Mouse (Mus musculus) liver, embryonic 12.5 days (tissue): ENCODE measurements around the gene Pde6g. TPM values are rescaled to one million over a fixed set of nuclear protein-coding genes. Genes with fewer than 3 reads are reported as not detected.

Experiments used
- ATAC-seq: fragments of 200-750 bp; cut with Nextera tagmentation; 2 replicates; pipeline ENCODE4 v1.8.0; 2017; ENCODE audit warnings: moderate number of reproducible peaks, mild to moderate bottlenecking, moderate library complexity
- H3K27ac ChIP-seq: fragments of 300-500 bp; sonication (generic); 2 replicates; pipeline ENCODE4 v1.5.1; 2016; ENCODE audit warnings: mild to moderate bottlenecking
- H3K27me3 ChIP-seq: fragments of 300-500 bp; sonication (generic); replicated peaks from 2 replicates; pipeline ENCODE4 v1.6.1; 2016; ENCODE audit warnings: mild to moderate bottlenecking, moderate library complexity
- H3K36me3 ChIP-seq: fragments of 300-500 bp; sonication (generic); 2 replicates; pipeline ENCODE4 v1.6.1; 2016; ENCODE audit warnings: mild to moderate bottlenecking, moderate library complexity
- H3K4me1 ChIP-seq: fragments of 300-500 bp; sonication (generic); 2 replicates; pipeline ENCODE4 v1.6.1; 2016
- H3K4me2 ChIP-seq: fragments of 300-500 bp; sonication (generic); 2 replicates; pipeline ENCODE4 v1.6.1; 2016; ENCODE audit warnings: mild to moderate bottlenecking, moderate library complexity
- H3K4me3 ChIP-seq: fragments of 300-500 bp; sonication (generic); 2 replicates; pipeline ENCODE4 v1.5.1; 2016; ENCODE audit warnings: mild to moderate bottlenecking, moderate library complexity
- H3K9ac ChIP-seq: fragments of 300-500 bp; sonication (generic); 2 replicates; pipeline ENCODE4 v1.6.1; 2016; ENCODE audit warnings: mild to moderate bottlenecking, moderate library complexity
- H3K9me3 ChIP-seq: fragments of 300-500 bp; sonication (generic); replicated peaks from 2 replicates; pipeline ENCODE4 v1.6.1; 2016; ENCODE audit warnings: mild to moderate bottlenecking, moderate library complexity
- WGBS: fragments of 180-500 bp; shearing (Covaris S2); methylation state at CpG from one replicate; pipeline ENCODE4 v1.1.7; 2016; ENCODE audit not compliant: insufficient replicate concordance; 5-methylcytosine and 5-hydroxymethylcytosine counted together
- polyA plus RNA-seq: library from polyadenylated mRNA; unstranded; fragments of >200 nt; fragmentation: Nextera tagmentation; extraction: Ambion mirVana; gene quantifications from 2 replicates; pipeline ENCODE4 v1.2.1, GENCODE M21; 2016

Pde6g gene
- polyA plus RNA-seq, 1 experiment from 2014 or later, result 0.13 TPM

DNA sequence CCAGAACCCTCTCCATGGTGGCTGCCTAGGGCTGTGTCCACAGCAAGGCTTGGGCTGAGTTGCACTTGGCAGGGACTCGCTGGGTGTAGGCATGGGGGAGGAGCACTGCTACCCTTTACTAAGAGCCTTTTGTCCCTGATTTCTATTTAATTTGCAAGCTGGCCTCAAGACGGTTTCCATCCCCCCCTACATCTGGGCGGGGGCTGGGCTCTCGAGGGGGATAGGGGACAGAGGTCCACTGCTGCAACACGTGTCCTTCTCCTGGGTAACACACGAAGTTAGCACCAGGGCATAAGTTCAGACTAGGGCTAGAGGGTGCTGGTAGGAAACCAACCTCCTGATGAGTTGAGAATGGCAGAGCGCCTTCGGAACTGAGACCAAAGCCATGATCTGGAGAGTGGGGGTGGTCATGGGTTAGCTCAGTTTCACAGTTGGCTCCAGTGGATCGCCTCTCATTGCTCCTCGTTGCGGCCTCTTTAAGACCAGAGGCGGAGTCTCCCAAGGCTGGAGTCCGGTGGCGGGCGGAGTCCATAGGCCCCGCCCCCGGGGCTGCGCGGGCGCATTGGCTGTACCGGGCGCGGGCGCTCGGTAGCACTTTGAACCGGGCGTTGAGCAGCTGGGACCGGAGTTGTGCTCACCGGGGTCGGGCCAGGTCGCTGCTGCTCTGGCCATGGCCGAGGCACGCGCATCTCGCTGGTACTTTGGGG lies 38.2 kb upstream of the Pde6g start, which contains the start of gene Slc25a10:
Gene Slc25a10, plus strand, starts transcription at position 524 of the 707 bp plus-strand sequence.
- peak within 1 kb of the TSS; percentile 97 for H3K4me2 ChIP-seq
- peak within 1 kb of the TSS; percentile 87 for H3K9ac ChIP-seq
- no peaks in the 10 kb centered on the region for H3K9me3 ChIP-seq
- no peaks in the 10 kb centered on the region for H3K27me3 ChIP-seq
- ATAC-seq, result peak; percentile 87
- H3K27ac ChIP-seq, result peak within 1 kb of the TSS; percentile 94
- H3K36me3 ChIP-seq, result peaks cover 63% of the 10 kb centered on the region
- under 1% methylated on average over 35 of the region's 35 CpGs for WGBS
- peak within 1 kb of the TSS; percentile 83 for H3K4me3 ChIP-seq
- H3K4me1 ChIP-seq, result peaks cover 73% of the 10 kb centered on the region

DNA sequence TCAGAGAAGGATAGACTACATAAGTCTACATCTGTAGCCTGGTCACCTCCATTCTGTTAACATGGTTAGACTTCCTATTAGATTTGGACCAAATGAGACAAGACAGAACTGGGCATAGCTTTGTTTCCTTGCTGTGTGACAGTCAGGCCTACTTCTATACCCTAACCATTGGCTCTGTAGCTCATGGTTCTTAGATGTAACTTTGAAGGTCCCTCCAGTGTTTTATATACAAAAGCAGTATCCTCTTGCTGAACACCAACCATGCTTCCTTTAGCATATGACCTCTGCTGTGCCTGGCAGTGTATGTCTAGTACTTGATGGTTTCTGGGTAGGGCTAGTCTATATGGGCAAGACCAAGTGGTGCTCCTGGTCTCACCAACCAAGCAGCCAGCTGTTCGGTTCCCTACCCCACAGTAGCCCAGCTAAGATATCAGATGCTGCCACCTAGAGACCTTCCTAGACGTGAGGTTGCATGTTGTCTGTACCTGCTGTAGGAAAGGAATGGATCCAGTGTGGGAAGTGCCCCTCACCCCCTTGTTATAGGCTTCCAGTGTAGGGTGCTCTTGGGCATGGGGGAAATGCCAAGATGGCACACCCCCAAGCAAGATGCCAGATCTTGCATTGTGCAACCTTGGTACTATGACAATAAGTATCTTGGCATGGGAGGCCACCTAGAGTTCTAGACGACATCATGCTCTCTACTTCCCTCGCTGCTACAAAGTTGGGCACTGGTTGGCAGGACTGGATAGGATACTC lies 37.2 kb upstream of the Pde6g start:
- H3K4me1 ChIP-seq, result peaks cover 83% of the 10 kb centered on the region
- peak overlapping the region; percentile 94 for H3K27ac ChIP-seq
- H3K9ac ChIP-seq, result 0 out of 2 replicates have a peak overlapping the region, but pooled peaks have one; percentile 87
- 27% methylated on average over 4 of the region's 4 CpGs for WGBS
- peak overlapping the region; percentile 97 for H3K4me2 ChIP-seq
- peaks cover 63% of the 10 kb centered on the region for H3K36me3 ChIP-seq
- no peaks in the 10 kb centered on the region for H3K9me3 ChIP-seq
- no peaks in the 10 kb centered on the region for H3K27me3 ChIP-seq
- no peak overlapping the region; the same call in 1 of the 2 replicates for H3K4me3 ChIP-seq
- no peak for ATAC-seq

DNA sequence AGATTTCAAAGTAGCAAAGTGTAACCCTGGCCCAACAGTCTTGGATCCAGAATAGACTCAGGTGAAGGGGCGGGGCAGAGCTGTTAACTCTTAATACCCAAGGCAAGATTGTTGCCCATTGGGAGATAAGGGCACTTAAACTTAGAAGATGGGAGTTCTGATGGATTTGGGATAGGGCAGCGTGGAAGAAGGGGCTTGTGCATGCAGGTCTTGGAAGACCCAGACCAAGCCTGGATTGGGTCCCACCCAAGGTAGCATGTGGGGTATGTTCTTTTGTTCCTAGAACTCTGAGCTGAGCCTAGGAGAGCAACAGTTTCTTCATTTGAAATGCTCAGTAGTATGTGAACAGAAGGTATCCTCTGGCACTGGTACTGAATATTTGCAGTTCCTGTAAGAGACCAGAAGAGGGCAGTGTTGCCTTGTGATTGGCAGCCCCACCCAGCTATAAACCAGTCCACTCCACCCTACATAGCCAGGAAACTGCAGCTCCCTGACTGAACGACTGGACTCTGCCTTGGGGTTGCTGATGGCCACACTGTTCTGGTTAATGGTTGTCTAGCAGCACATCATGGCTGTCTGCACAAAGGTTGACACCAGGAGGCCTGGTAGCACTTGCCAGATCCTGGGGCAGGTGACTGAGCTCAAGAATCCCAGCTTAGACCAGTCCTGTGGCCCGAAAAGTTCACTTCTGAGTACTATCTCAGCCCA lies 35.9 kb upstream of the Pde6g start:
- Histone ChIP-seq H3K27me3 (no peaks in the 10 kb centered on the region), H3K4me2 (no peak overlapping the region), H3K4me1 (peaks cover 91% of the 10 kb centered on the region), H3K9me3 (no peaks in the 10 kb centered on the region), H3K36me3 (peaks cover 51% of the 10 kb centered on the region), H3K9ac (0 out of 2 replicates have a peak overlapping the region, but pooled peaks have one; percentile 18), H3K4me3 (no peak overlapping the region), H3K27ac (peak overlapping the region; percentile 94)
- peak; percentile 38 for ATAC-seq
- WGBS, result 58% methylated on average over 4 of the region's 4 CpGs

GRCm38 (mm10) chr11:120488516-120488915 lies 35.2 kb upstream of the Pde6g start:
- peak overlapping the region; percentile 42; the same call in 1 of the 2 replicates for H3K27ac ChIP-seq
- H3K36me3 ChIP-seq, result peaks cover 48% of the 10 kb centered on the region
- no peaks in the 10 kb centered on the region for H3K27me3 ChIP-seq
- H3K4me2 ChIP-seq, result no peak overlapping the region
- no peak overlapping the region for H3K9ac ChIP-seq
- no peak for ATAC-seq
- WGBS, result 72% methylated on average over 4 of the region's 4 CpGs
- no peaks in the 10 kb centered on the region for H3K9me3 ChIP-seq
- H3K4me3 ChIP-seq, result no peak overlapping the region
- peaks cover 91% of the 10 kb centered on the region for H3K4me1 ChIP-seq

GRCm38 (mm10) chr11:120485251-120485650 lies 32.0 kb upstream of the Pde6g start:
- Histone ChIP-seq H3K9ac (peak overlapping the region; percentile 93), H3K4me2 (peak overlapping the region; percentile 90), H3K9me3 (no peaks in the 10 kb centered on the region), H3K27me3 (no peaks in the 10 kb centered on the region), H3K36me3 (peaks cover 79% of the 10 kb centered on the region), H3K4me3 (peak overlapping the region; percentile 95), H3K4me1 (peaks cover 73% of the 10 kb centered on the region), H3K27ac (peak overlapping the region; percentile 80)
- 5% methylated on average over 10 of the region's 10 CpGs for WGBS
- ATAC-seq, result no peak

DNA sequence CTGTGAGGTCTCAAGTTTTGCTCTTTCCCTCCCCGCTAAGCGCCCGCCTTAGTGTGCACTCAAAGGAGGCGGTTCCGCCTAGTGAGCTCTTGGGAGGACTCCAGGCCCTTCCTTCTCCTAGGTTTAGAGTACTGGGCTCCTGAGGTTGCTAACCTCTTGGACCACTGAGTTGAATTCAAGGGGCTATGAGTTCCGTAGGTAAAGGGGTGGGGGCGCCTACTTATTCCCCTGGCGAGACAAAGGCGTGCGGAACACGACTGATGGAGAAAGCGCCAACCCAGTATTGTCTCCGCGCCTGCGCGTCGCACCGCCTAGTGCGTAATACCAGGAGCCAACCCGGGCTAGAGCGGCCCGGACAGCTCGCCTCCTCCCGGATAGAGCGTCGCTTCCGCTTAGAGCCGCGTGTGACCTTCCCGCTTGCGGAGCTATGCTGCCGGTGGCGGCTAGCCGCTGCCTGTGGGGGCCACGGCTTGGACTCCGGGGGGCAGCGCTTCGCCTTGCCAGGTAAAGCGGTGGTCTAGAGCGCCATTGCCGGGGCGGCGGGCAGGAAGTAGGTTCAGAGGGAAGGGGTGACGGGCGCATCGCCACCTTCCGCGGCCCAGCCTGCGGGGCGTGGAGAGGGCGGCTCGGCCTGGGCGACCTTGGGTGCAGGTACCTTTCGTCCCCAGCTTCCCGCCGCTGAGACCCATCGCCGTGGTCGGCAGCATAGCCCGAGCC lies 31.1 kb upstream of the Pde6g start, which contains the start of gene Mrpl12:
Gene Mrpl12, plus strand, starts transcription at position 349 of the 717 bp plus-strand sequence.
- H3K4me2 ChIP-seq, result peak within 1 kb of the TSS; percentile 90
- H3K4me3 ChIP-seq, result peak within 1 kb of the TSS; percentile 95
- no peaks in the 10 kb centered on the region for H3K9me3 ChIP-seq
- H3K27ac ChIP-seq, result peak within 1 kb of the TSS; percentile 80
- WGBS, result under 1% methylated on average over 60 of the region's 60 CpGs
- H3K4me1 ChIP-seq, result peaks cover 64% of the 10 kb centered on the region
- ATAC-seq, result peak; percentile 92
- no peaks in the 10 kb centered on the region for H3K27me3 ChIP-seq
- H3K9ac ChIP-seq, result peak within 1 kb of the TSS; percentile 93
- H3K36me3 ChIP-seq, result peaks cover 80% of the 10 kb centered on the region

- Histone ChIP-seq H3K27ac (peak overlapping the region; percentile 80), H3K4me2 (peak overlapping the region; percentile 90), H3K36me3 (peaks cover 83% of the 10 kb centered on the region), H3K4me3 (peak overlapping the region; percentile 95), H3K4me1 (peaks cover 55% of the 10 kb centered on the region), H3K27me3 (no peaks in the 10 kb centered on the region), H3K9me3 (no peaks in the 10 kb centered on the region), H3K9ac (peak overlapping the region; percentile 93)
- 82% methylated on average over 7 of the region's 7 CpGs for WGBS
- ATAC-seq, result no peak
Observed at GRCm38 (mm10) chr11:120483448-120483934, 30.2 kb upstream of the Pde6g start.

- 91% methylated on average over 6 of the region's 6 CpGs for WGBS
- Histone ChIP-seq H3K27me3 (no peaks in the 10 kb centered on the region), H3K9ac (no peak overlapping the region), H3K4me1 (peaks cover 22% of the 10 kb centered on the region), H3K27ac (no peak overlapping the region), H3K36me3 (peaks cover 85% of the 10 kb centered on the region), H3K4me2 (no peak overlapping the region), H3K4me3 (no peak overlapping the region), H3K9me3 (no peaks in the 10 kb centered on the region)
- no peak for ATAC-seq
Observed at GRCm38 (mm10) chr11:120472052-120472451, 18.8 kb upstream of the Pde6g start.

DNA sequence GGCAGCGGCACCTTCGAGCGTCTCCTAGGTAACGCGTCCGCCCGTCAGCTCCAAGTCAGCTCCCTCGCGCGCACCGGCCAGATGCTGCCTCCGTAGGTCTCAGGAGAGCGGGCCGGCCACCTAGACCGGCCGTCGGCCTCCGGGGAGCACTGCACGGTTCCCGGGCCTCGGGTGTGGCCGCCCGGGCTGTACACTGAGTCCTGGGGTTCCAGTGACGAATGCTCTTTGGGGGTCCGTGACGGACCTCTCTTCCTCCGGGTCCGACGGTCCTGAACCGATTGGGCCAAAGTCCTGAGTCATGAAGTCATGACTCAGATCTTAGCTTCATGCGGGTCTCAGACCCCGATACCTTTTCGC lies 14.4 kb upstream of the Pde6g start:
- H3K9me3 ChIP-seq, result no peaks in the 10 kb centered on the region
- H3K4me1 ChIP-seq, result peaks cover 38% of the 10 kb centered on the region
- peaks cover 71% of the 10 kb centered on the region for H3K36me3 ChIP-seq
- peak overlapping the region; percentile 96 for H3K4me2 ChIP-seq
- H3K4me3 ChIP-seq, result peak overlapping the region; percentile 82
- WGBS, result under 1% methylated on average over 33 of the region's 33 CpGs
- no peaks in the 10 kb centered on the region for H3K27me3 ChIP-seq
- peak; percentile 70 for ATAC-seq
- H3K27ac ChIP-seq, result peak overlapping the region; percentile 78
- peak overlapping the region; percentile 87 for H3K9ac ChIP-seq

DNA sequence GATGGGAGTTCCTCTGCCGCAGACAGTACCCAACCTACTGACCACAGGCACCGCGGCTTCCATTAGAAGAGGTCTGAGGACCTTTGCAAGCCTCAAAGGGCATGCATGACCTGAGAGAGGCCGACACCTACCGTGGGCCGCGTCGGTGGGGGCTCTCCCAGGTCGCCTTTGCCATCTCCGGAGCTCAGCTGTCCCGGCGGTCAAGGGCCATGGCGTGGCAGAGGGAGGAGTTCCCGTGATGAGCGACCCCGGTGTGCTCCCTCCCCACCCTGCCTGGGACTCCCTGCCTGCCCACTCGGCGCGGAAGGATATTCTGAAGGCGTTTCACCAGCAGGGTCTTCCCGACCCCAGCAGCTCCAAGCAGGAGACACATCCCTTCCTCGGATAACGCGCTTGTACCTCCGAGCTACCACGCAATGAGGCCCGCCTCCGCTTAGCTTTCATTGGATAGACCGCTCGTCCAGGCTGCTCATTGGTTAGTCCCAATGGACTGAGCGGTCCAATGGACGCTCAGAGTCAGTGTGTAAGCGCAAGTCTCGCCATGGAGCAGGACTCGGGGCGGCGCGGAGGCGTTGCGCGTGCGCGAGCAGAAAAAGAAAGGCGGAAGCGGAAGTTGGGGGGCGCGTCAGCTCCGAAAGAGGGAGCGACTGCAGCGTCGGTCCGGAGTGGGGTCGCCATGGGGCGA lies 13.9 kb upstream of the Pde6g start, which contains the start of gene Arl16:
Gene Arl16, minus strand, starts transcription at position 557 of the 685 bp plus-strand sequence.
- Histone ChIP-seq H3K27me3 (no peaks in the 10 kb centered on the region), H3K4me1 (peaks cover 38% of the 10 kb centered on the region), H3K36me3 (peaks cover 71% of the 10 kb centered on the region), H3K4me2 (peak within 1 kb of the TSS; percentile 96), H3K4me3 (peak within 1 kb of the TSS; percentile 82), H3K9me3 (no peaks in the 10 kb centered on the region), H3K27ac (peak within 1 kb of the TSS; percentile 78), H3K9ac (peak within 1 kb of the TSS; percentile 87)
- ATAC-seq, result peak; percentile 100
- WGBS, result under 1% methylated on average over 54 of the region's 54 CpGs
